ENCODE assay signal across 18 mouse cellular contexts in the genomic region with DNA sequence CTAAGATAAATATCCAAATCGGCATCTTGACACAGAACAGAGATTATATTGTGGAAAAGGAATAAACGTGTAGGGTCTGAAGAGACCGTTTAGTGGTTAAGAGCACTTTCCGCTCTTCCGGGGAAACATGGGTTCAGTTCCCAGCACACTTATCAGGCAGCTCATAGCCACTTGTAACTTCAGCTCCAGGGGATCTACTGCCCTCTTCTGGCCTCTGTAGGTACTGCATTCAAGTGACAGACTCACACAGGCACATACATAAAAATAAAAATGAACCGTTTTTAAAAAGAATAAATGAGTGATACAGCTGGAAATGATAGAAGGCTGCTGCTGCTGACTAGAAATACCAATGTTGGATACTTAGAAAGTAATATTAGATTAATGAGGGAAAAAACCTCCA. TPM values are rescaled to one million over a fixed set of nuclear protein-coding genes. Genes with fewer than 3 reads are reported as not detected.
DNase-seq lines count a peak whose midpoint lies in the region; ATAC-seq and TF ChIP-seq lines count a peak whose summit lies in the region.
"Had no signal": no experiment of that assay in that cellular context is flagged by ENCODE, and none has a peak within 500 bp of the region (broad histone marks: within the 10 kb centered on the region; RNA-seq: fewer than 3 reads in every experiment).

No protein-coding gene starts in this region.

- H3K4me1 ChIP-seq in kidney, postnatal 0 days (replicated peaks; ENCODE audit: insufficient read depth, low read length): no peaks in the 10 kb centered on the region
- H3K4me1 ChIP-seq in kidney, embryonic 14.5 days (ENCODE audit: control insufficient read depth, insufficient read depth, low read length): no peaks in the 10 kb centered on the region
- H3K4me1 ChIP-seq: midbrain, embryonic 15.5 days; stomach, embryonic 15.5 days had no signal

- no peak overlapping the region for H3K4me3 ChIP-seq in kidney, postnatal 0 days (replicated peaks; ENCODE audit: low read depth, low read length)
- no peak overlapping the region for H3K4me3 ChIP-seq in kidney, embryonic 14.5 days (ENCODE audit: low read length)
- H3K4me3 ChIP-seq: limb, embryonic 12.5 days; midbrain, embryonic 15.5 days; neural tube, embryonic 15.5 days; stomach, embryonic 15.5 days had no signal

- no peaks in the 10 kb centered on the region for H3K36me3 ChIP-seq in kidney, postnatal 0 days (ENCODE audit: insufficient read depth, low read length)
- no peaks in the 10 kb centered on the region for H3K36me3 ChIP-seq in kidney, embryonic 14.5 days (ENCODE audit: control insufficient read depth, insufficient read depth, low read length)
- H3K36me3 ChIP-seq: limb, embryonic 12.5 days; midbrain, embryonic 15.5 days; neural tube, embryonic 15.5 days; stomach, embryonic 15.5 days had no signal

- ATAC-seq in kidney, postnatal 0 days (replicated peaks; ENCODE audit: low FRiP score, low read depth): no peak
- no peak for ATAC-seq in kidney, embryonic 14.5 days (ENCODE audit: low FRiP score, low TSS enrichment)
- ATAC-seq: midbrain, embryonic 15.5 days had no signal

- peak; percentile 54 for TF ChIP-seq CTCF in kidney, postnatal 0 days (IDR thresholded peaks at IDR 0.05; ENCODE audit: low read depth)
- TF ChIP-seq CTCF in brain, embryonic 14.5 days (IDR thresholded peaks at IDR 0.05; ENCODE audit: borderline replicate concordance, extremely low read depth, insufficient read depth, insufficient read length): peak; percentile 51; the same call in 1 of the 2 replicates

- 94% methylated on average over 6 of the region's 6 CpGs for WGBS in kidney, postnatal 0 days
- WGBS in kidney, embryonic 14.5 days: 89% methylated on average over 6 of the region's 6 CpGs

- H3K9me3 ChIP-seq in kidney, postnatal 0 days (replicated peaks; ENCODE audit: low read length): peaks cover 10% of the 10 kb centered on the region; the same call in 1 of the 2 replicates
- H3K9me3 ChIP-seq in kidney, embryonic 14.5 days (ENCODE audit: control insufficient read depth, low read length): peaks cover 8% of the 10 kb centered on the region; the same call in 1 of the 2 replicates
- H3K9me3 ChIP-seq: midbrain, embryonic 15.5 days; neural tube, embryonic 15.5 days had no signal

- no peak overlapping the region for H3K4me2 ChIP-seq in kidney, postnatal 0 days (ENCODE audit: low read length)
- H3K4me2 ChIP-seq in kidney, embryonic 14.5 days (replicated peaks; ENCODE audit: low read depth, low read length): no peak overlapping the region
- H3K4me2 ChIP-seq: limb, embryonic 12.5 days; midbrain, embryonic 15.5 days; neural tube, embryonic 15.5 days; stomach, embryonic 15.5 days had no signal

- no peaks in the 10 kb centered on the region for H3K27me3 ChIP-seq in kidney, postnatal 0 days (ENCODE audit: insufficient read depth, low read length)
- H3K27me3 ChIP-seq in kidney, embryonic 14.5 days (ENCODE audit: control insufficient read depth, insufficient read depth, low read length): no peaks in the 10 kb centered on the region
- H3K27me3 ChIP-seq: limb, embryonic 12.5 days; midbrain, embryonic 15.5 days; neural tube, embryonic 15.5 days; stomach, embryonic 15.5 days had no signal

- no peak for DNase-seq in kidney, postnatal 0 days (ENCODE audit: low spot score)
- peak; percentile 48 for DNase-seq in 416B (ENCODE audit: low read depth)
- peak; percentile 4 to 13 for DNase-seq in B cell, adult 2 months
- DNase-seq in brain, embryonic 14.5 days (ENCODE audit: low read depth): no peak
- no peak for DNase-seq in adrenal gland, postnatal 36 days
- DNase-seq in urinary bladder, postnatal 36 days (ENCODE audit: low spot score in 2 of 2): no peak
- DNase-seq: heart, postnatal 36 days; kidney, adult 8-10 months; layer of hippocampus, adult 9-11 months; lung, postnatal 36 days; right cerebral cortex, postnatal 14 days had no signal

- no peak for TF ChIP-seq POLR2A in brain, embryonic 14.5 days (IDR thresholded peaks at IDR 0.05; ENCODE audit: borderline replicate concordance, extremely low read depth, insufficient read depth, insufficient read length, poor library complexity, severe bottlenecking)

- H3K9ac ChIP-seq in kidney, postnatal 0 days (ENCODE audit: low read depth, low read length): no peak overlapping the region
- no peak overlapping the region for H3K9ac ChIP-seq in kidney, embryonic 14.5 days (ENCODE audit: low read depth, low read length)
- H3K9ac ChIP-seq: limb, embryonic 12.5 days; midbrain, embryonic 15.5 days; neural tube, embryonic 15.5 days; stomach, embryonic 15.5 days had no signal

- no peak overlapping the region for H3K27ac ChIP-seq in kidney, postnatal 0 days
- no peak overlapping the region for H3K27ac ChIP-seq in kidney, embryonic 14.5 days (ENCODE audit: low read depth, low read length)
- H3K27ac ChIP-seq: limb, embryonic 12.5 days; midbrain, embryonic 15.5 days; neural tube, embryonic 15.5 days; stomach, embryonic 15.5 days had no signal

RNA-seq across cellular contexts. Expression of gene Tspan11, which starts 7.9 kb away (rescaled TPM):
- polyA plus RNA-seq in kidney, postnatal 0 days (2015; fragmentation: Nextera tagmentation; extraction: Ambion mirVana): 5.6 and 6.7 TPM in 2 replicates
- 5.0 and 5.8 TPM in 2 replicates for polyA plus RNA-seq in kidney, embryonic 14.5 days (2014; fragmentation: Nextera tagmentation; extraction: Ambion mirVana)
- polyA plus RNA-seq in brain, embryonic 14.5 days (2012; rRNA removed): 8.0 and 9.2 TPM in 2 replicates
- 10 to 100 TPM in 1 of 2 experiments, 1 to 10 TPM in 1; 5.2 to 25.9 TPM for total RNA-seq in adrenal gland, postnatal 36 days (2021)
- total RNA-seq: common myeloid progenitor, adult 5-6 weeks; granulocyte monocyte progenitor cell, adult 5-6 weeks had no signal

Comparison
In these comparisons a context has a peak if more than half of its experiments do, and no peak if none do; other contexts are left out.
1. DNase-seq: peak in 416B (single experiment) and B cell, adult 2 months (2 of 2); none in kidney, postnatal 0 days (single experiment), brain, embryonic 14.5 days (single experiment), adrenal gland, postnatal 36 days (0 of 2) and urinary bladder, postnatal 36 days (0 of 2).